Mouse (Mus musculus) CH12.LX (cell line): ENCODE results near the gene A630001G21Rik. TPM values are rescaled to one million over a fixed set of nuclear protein-coding genes. Genes with fewer than 3 reads are reported as not detected.

Experiments used
- DNase-seq: peaks from one replicate; pipeline ENCODE4 v3.0.0-alpha.2; 2013; ENCODE audit errors: extremely low read depth
- H3K27ac ChIP-seq: 2 replicates; pipeline ENCODE4 v1.5.1; 2012; ENCODE audit warnings: low read depth, mild to moderate bottlenecking, control low read depth, moderate library complexity; ENCODE audit not compliant: insufficient read depth
- H3K27me3 ChIP-seq: replicated peaks from 2 replicates; pipeline ENCODE3; 2012; ENCODE audit warnings: inconsistent platforms
- H3K36me3 ChIP-seq, 2 experiments: replicated peaks in 1 of 2; 2 replicates each; pipeline versions ENCODE3 to v1.6.1; 2012; ENCODE audit warnings: inconsistent platforms in 1 of 2, low read length in 1 of 2, mild to moderate bottlenecking in 1 of 2, mixed read lengths in 1 of 2, moderate library complexity in 1 of 2; ENCODE audit not compliant: control insufficient read depth in 1 of 2, insufficient read depth in 1 of 2
- H3K4me1 ChIP-seq, 2 experiments: 2 replicates each; pipeline ENCODE4 v1.6.1; 2012; ENCODE audit warnings: inconsistent platforms in 1 of 2, moderate library complexity in 1 of 2; ENCODE audit not compliant: insufficient read depth in 2 of 2, control insufficient read depth in 1 of 2
- H3K4me2 ChIP-seq: 2 replicates; pipeline ENCODE4 v1.6.1; 2012; ENCODE audit warnings: low read depth, mild to moderate bottlenecking, control low read depth; ENCODE audit not compliant: poor library complexity, insufficient read depth, severe bottlenecking
- H3K4me3 ChIP-seq, 3 experiments: fragments of 150-350 bp in 1 of 3; sonication (generic) in 1 of 3; replicated peaks in 1 of 3; 2 replicates each; pipeline versions ENCODE3 to v1.5.1; 2011 to 2012; ENCODE audit warnings: low read depth in 2 of 3, low read length in 2 of 3, mild to moderate bottlenecking in 2 of 3, moderate library complexity in 2 of 3, control low read depth in 1 of 3, improper control_type of control experiment in 1 of 3, inconsistent platforms in 1 of 3, mixed read lengths in 1 of 3; ENCODE audit not compliant: poor library complexity in 1 of 3
- H3K79me2 ChIP-seq: replicated peaks from 2 replicates; pipeline ENCODE4 v1.6.1; 2012; ENCODE audit warnings: mild to moderate bottlenecking, moderate library complexity; ENCODE audit not compliant: control insufficient read depth, poor library complexity, insufficient read depth, severe bottlenecking; ENCODE audit errors: extremely low read depth
- H3K9ac ChIP-seq: 2 replicates; pipeline ENCODE4 v1.6.1; 2012; ENCODE audit warnings: low read depth, mild to moderate bottlenecking, control low read depth, moderate library complexity; ENCODE audit not compliant: insufficient read depth
- H3K9me3 ChIP-seq: replicated peaks from 2 replicates; pipeline ENCODE3; 2012; ENCODE audit warnings: low read length, inconsistent platforms, mixed read lengths
- BHLHE40 ChIP-seq: IDR thresholded peaks from 2 replicates; pipeline ENCODE4 v1.6.1; 2011; ENCODE audit warnings: mild to moderate bottlenecking, low read depth, low read length, improper control_type of control experiment
- CHD1 ChIP-seq: IDR thresholded peaks from 2 replicates; pipeline ENCODE4 v1.6.1; 2012; ENCODE audit warnings: low read depth, low read length, improper control_type of control experiment, inconsistent platforms
- CTCF ChIP-seq, 2 experiments: IDR thresholded peaks in 1 of 2; conservative IDR thresholded peaks in 1 of 2; 2 replicates each; pipeline ENCODE4 v1.5.1; 2011 to 2012; ENCODE audit warnings: low read depth in 2 of 2, low read length in 2 of 2, improper control_type of control experiment in 1 of 2, inconsistent platforms in 1 of 2, mild to moderate bottlenecking in 1 of 2, moderate library complexity in 1 of 2
- ELF1 ChIP-seq: IDR thresholded peaks from 2 replicates; pipeline ENCODE4 v1.6.1; 2014; ENCODE audit warnings: low read depth, mild to moderate bottlenecking, inconsistent platforms, low read length, improper control_type of control experiment
- ETS1 ChIP-seq: conservative IDR thresholded peaks from 2 replicates; pipeline ENCODE4 v1.6.1; 2012; ENCODE audit warnings: low read depth, mild to moderate bottlenecking, inconsistent platforms, low read length, improper control_type of control experiment, moderate library complexity
- KAT2A ChIP-seq: IDR thresholded peaks from 2 replicates; pipeline ENCODE4 v1.6.1; 2012; ENCODE audit warnings: low read length, improper control_type of control experiment, inconsistent platforms; ENCODE audit not compliant: insufficient replicate concordance
- MAFK ChIP-seq: IDR thresholded peaks from 2 replicates; pipeline ENCODE4 v1.6.1; 2011; ENCODE audit warnings: low read length, improper control_type of control experiment; ENCODE audit not compliant: insufficient replicate concordance
- MAZ ChIP-seq: IDR thresholded peaks from 2 replicates; pipeline ENCODE4 v1.6.1; 2012; ENCODE audit warnings: low read depth, mild to moderate bottlenecking, inconsistent platforms, low read length, improper control_type of control experiment, moderate library complexity
- MXI1 ChIP-seq: IDR thresholded peaks from 2 replicates; pipeline ENCODE4 v1.6.1; 2011; ENCODE audit warnings: mild to moderate bottlenecking, low read depth, low read length, improper control_type of control experiment
- MYC ChIP-seq: IDR thresholded peaks from 2 replicates; pipeline ENCODE4 v1.6.1; 2011; ENCODE audit warnings: low read depth, mild to moderate bottlenecking, improper control_type of control experiment, low read length
- NELFE ChIP-seq: IDR thresholded peaks from 2 replicates; pipeline ENCODE4 v1.6.1; 2011; ENCODE audit warnings: low read depth, low read length, improper control_type of control experiment
- NRF1 ChIP-seq: IDR thresholded peaks from 2 replicates; pipeline ENCODE4 v1.6.1; 2014; ENCODE audit warnings: low read depth, mild to moderate bottlenecking, inconsistent platforms, low read length, improper control_type of control experiment, moderate library complexity
- POLR2A ChIP-seq: IDR thresholded peaks from 2 replicates; pipeline ENCODE4 v1.6.1; 2011; ENCODE audit warnings: low read depth, mild to moderate bottlenecking, improper control_type of control experiment, low read length
- POLR2AphosphoS2 ChIP-seq: IDR thresholded peaks from 2 replicates; pipeline ENCODE4 v1.6.1; 2011; ENCODE audit warnings: low read depth, low read length, improper control_type of control experiment
- RAD21 ChIP-seq: IDR thresholded peaks from 2 replicates; pipeline ENCODE4 v1.6.1; 2011; ENCODE audit warnings: low read depth, mild to moderate bottlenecking, low read length, improper control_type of control experiment, moderate library complexity
- SIN3A ChIP-seq: IDR thresholded peaks from 2 replicates; pipeline ENCODE4 v1.6.1; 2012; ENCODE audit warnings: low read length, improper control_type of control experiment, inconsistent platforms
- TCF12 ChIP-seq: IDR thresholded peaks from 2 replicates; pipeline ENCODE4 v1.6.1; 2014; ENCODE audit warnings: low read depth, mild to moderate bottlenecking, inconsistent platforms, low read length, improper control_type of control experiment
- USF1 ChIP-seq: IDR thresholded peaks from 2 replicates; pipeline ENCODE4 v1.6.1; 2014; ENCODE audit warnings: low read depth, mild to moderate bottlenecking, inconsistent platforms, low read length, improper control_type of control experiment
- ZC3H11A ChIP-seq: IDR thresholded peaks from 2 replicates; pipeline ENCODE4 v1.6.1; 2012; ENCODE audit warnings: low read depth, mild to moderate bottlenecking, inconsistent platforms, low read length, improper control_type of control experiment
- ZKSCAN1 ChIP-seq: IDR thresholded peaks from 2 replicates; pipeline ENCODE4 v1.6.1; 2012; ENCODE audit warnings: low read depth, inconsistent platforms, low read length, improper control_type of control experiment, borderline replicate concordance
- ZMIZ1 ChIP-seq: IDR thresholded peaks from 2 replicates; pipeline ENCODE4 v1.6.1; 2012; ENCODE audit warnings: low read depth, mild to moderate bottlenecking, inconsistent platforms, low read length, improper control_type of control experiment
- dilution Hi-C: fragments of 300-500 bp; cut with MboI; formaldehyde crosslinking; loops from 2 replicates; pipeline ENCODE4 v1.14.3; 2020; ENCODE audit warnings: low sequenced_read_pairs; ENCODE audit not compliant: extremely low pct_unique_long_range_greater_than_20kb, extremely low pct_ligation_motif_present
- in situ Hi-C: fragments of 300-500 bp; cut with MboI; formaldehyde crosslinking; loops from 3 replicates; pipeline ENCODE4 v1.14.3; 2019; ENCODE audit warnings: low sequenced_read_pairs, low pct_ligation_motif_present, low pct_unique_long_range_greater_than_20kb, mixed read lengths
- polyA plus RNA-seq: library from polyadenylated mRNA; unstranded; fragments of >175 nt; gene quantifications from 2 replicates; pipeline ENCODE4 v1.2.1, GENCODE M21; 2012; ENCODE audit warnings: low read depth; ENCODE audit not compliant: insufficient read length
- total RNA-seq, 2 experiments: library from RNA; depleted of rRNA; stranded (reverse); fragments of 300-350 nt in 1 of 2; fragments of >200 nt in 1 of 2; gene quantifications; 2 replicates each; pipeline ENCODE4 v1.2.3; 2012 to 2014

Gene A630001G21Rik
- total and polyA plus RNA-seq, 3 experiments: 55.8 to 151 (median 139) TPM

DNA sequence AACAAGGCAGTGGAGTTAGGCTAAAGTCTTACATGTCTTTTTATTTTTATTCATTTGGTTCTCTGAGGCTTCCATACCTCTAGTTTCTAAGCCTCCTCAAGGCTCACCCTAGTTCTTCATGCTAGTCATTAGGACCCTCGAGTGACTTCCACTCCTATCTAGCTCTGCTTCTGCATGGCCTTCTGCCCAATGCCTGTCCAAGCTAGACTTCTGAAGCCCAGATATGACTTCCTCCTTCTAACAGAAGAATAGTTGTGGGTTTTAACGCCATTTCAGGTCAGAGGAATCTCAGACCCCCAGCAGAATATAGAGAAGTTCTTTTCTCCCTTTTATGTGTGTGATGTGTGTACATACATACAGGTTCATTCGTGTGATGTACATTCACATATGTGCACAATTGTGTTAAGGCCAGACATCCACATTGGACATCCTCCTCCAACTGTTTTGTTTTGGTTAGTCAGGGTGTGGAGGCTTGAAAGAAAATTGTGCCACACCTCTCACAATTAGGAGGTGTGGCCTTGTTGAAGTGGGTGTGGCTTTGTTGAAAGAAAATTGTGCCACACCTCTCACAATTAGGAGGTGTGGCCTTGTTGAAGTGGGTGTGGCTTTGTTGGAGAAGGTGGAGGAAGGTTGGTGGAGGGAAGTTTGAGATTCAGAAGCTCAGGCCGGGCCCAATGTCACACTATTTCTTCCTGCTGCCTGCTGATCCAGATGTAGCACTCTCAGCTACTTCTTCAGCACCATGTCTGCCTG is 1.2 kb upstream of the A630001G21Rik start:
- dilution Hi-C loops (no loop called here), in situ Hi-C loops (no loop called here)
- H3K27me3 ChIP-seq: no peaks in the 10 kb centered on the region
- peaks cover 0 to 22% of the 10 kb centered on the region in 2 experiments; a peak in 2 of 4 replicates for H3K4me1 ChIP-seq
- H3K9me3 ChIP-seq: no peaks in the 10 kb centered on the region
- H3K36me3 ChIP-seq: no peaks in the 10 kb centered on the region
- no peak for DNase-seq
- no peak overlapping the region for H3K27ac ChIP-seq
- H3K4me2 ChIP-seq: no peak overlapping the region
- no peak overlapping the region for H3K4me3 ChIP-seq
- no peak overlapping the region for H3K9ac ChIP-seq
- no peak for TF ChIP-seq ZMIZ1
- TF ChIP-seq NRF1: no peak
- no peak for TF ChIP-seq ELF1
- TF ChIP-seq KAT2A: no peak
- no peak for TF ChIP-seq MAFK
- TF ChIP-seq CHD1: no peak
- TF ChIP-seq TCF12: no peak
- no peak for TF ChIP-seq BHLHE40
- no peaks in the 10 kb centered on the region for H3K79me2 ChIP-seq

DNA sequence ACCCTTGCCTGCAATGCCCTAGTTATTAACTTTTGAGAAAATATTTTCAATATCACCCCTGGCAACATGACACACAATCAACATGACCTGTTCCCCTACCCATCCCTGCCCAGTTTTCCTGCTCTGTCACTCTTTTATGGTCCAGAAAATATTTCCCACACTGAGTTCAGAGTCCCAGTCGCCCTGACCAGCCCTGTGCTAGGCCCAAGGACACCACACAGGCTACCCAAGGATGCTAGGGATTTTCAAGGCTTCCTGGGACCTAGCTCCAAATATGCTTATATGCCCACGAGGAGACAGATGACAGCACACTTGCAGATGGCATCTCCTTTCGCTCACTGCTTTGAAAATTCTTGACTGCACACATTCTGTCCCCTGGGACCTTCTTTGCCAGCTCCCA is 569 bp upstream of the A630001G21Rik start:
- Histone ChIP-seq H3K27ac (no peak overlapping the region), H3K4me1 (peaks cover 0 to 22% of the 10 kb centered on the region in 2 experiments; a peak in 2 of 4 replicates)
- TF ChIP-seq RAD21: no peak
- TF ChIP-seq MYC: no peak
- TF ChIP-seq ZKSCAN1: no peak
- no peak for TF ChIP-seq POLR2A
- no peak for TF ChIP-seq NELFE
- TF ChIP-seq KAT2A: no peak
- TF ChIP-seq MAFK: no peak
- TF ChIP-seq MAZ: no peak
- no peak for TF ChIP-seq MXI1
- no peak for TF ChIP-seq POLR2AphosphoS2
- TF ChIP-seq SIN3A: no peak
- no peak for TF ChIP-seq CTCF (conservative IDR thresholded peaks at IDR 0.05 in 1 of 2, IDR thresholded peaks at IDR 0.05 in 1 of 2; ENCODE audit: low read depth in 2 of 2, low read length in 2 of 2)
- no peak for TF ChIP-seq ZC3H11A
- TF ChIP-seq USF1: no peak
- no peak for TF ChIP-seq ETS1

More for the DNA sequence above, 569 bp upstream of the A630001G21Rik start:
- Histone ChIP-seq H3K27me3 (no peaks in the 10 kb centered on the region), H3K4me3 (no peak overlapping the region), H3K79me2 (no peaks in the 10 kb centered on the region), H3K9ac (no peak overlapping the region), H3K36me3 (no peaks in the 10 kb centered on the region), H3K4me2 (no peak overlapping the region), H3K9me3 (no peaks in the 10 kb centered on the region)
- in situ Hi-C loops: no loop called here
- DNase-seq: no peak
- dilution Hi-C loops: no loop called here
